ENCODE assay signal across 10 mouse cellular contexts in the genomic region with DNA sequence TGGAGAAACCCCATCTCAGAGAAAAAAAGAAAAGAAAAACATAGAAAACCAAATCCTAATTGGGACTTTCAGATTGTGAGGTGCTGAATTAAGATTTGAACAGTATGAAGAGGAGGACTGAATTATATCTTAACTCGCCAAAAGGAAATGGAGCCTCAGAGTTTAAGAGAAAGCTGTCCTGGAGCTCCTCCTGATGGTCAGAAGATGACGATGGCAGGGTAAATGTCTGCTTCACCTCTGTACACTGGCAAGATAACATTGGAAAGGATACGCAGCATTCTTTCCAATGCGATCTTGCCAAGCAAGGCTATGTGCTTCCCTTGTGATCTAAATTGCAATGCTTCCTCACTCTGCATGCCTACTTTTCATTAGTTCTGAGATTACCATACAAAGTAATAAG. TPM values are rescaled to one million over a fixed set of nuclear protein-coding genes. Genes with fewer than 3 reads are reported as not detected.
A peak's percentile ranks its signal among the peaks of the same experiment; 100 is the strongest.
DNase-seq lines count a peak whose midpoint lies in the region; ATAC-seq and TF ChIP-seq lines count a peak whose summit lies in the region.
"Had no signal": no experiment of that assay in that cellular context is flagged by ENCODE, and none has a peak within 500 bp of the region (broad histone marks: within the 10 kb centered on the region; RNA-seq: fewer than 3 reads in every experiment).

No protein-coding gene starts in this region.

- no peak overlapping the region for H3K27ac ChIP-seq in MEL (ENCODE audit: control insufficient read depth, low read depth, low read length)
- H3K27ac ChIP-seq in cortical plate, adult 2 months (ENCODE audit: insufficient read depth, low read length), result no peak overlapping the region
- no peak overlapping the region for H3K27ac ChIP-seq in forebrain, embryonic 10.5 days
- H3K27ac ChIP-seq in midbrain, embryonic 11.5 days (ENCODE audit: low read depth, low read length), result no peak overlapping the region

- ATAC-seq in megakaryocyte-erythroid progenitor cell, adult 5-6 weeks (replicated peaks; ENCODE audit: low FRiP score, low TSS enrichment, poor library complexity, severe bottlenecking), result peak; percentile 63
- ATAC-seq in midbrain, embryonic 11.5 days (ENCODE audit: low FRiP score), result no peak

- no peak for TF ChIP-seq POLR2A in MEL (IDR thresholded peaks at IDR 0.05; ENCODE audit: control insufficient read depth in 1 of 2, insufficient read depth in 1 of 2, low read depth in 1 of 2, low read length in 2 of 2, poor library complexity in 1 of 2)
- TF ChIP-seq POLR2A in cortical plate, adult 2 months (IDR thresholded peaks at IDR 0.05; ENCODE audit: extremely low read depth, insufficient read depth, low read length), result no peak

- no peaks in the 10 kb centered on the region for H3K4me1 ChIP-seq in MEL (ENCODE audit: control insufficient read depth in 1 of 2, insufficient read depth in 2 of 2, low read length in 2 of 2)
- no peaks in the 10 kb centered on the region for H3K4me1 ChIP-seq in cortical plate, adult 2 months (ENCODE audit: control insufficient read depth, insufficient read depth, low read length)
- H3K4me1 ChIP-seq in forebrain, embryonic 10.5 days, result no peaks in the 10 kb centered on the region
- H3K4me1 ChIP-seq in midbrain, embryonic 11.5 days (ENCODE audit: control insufficient read depth, insufficient read depth, low read length), result no peaks in the 10 kb centered on the region

- H3K4me2 ChIP-seq in midbrain, embryonic 11.5 days, result no peak overlapping the region

- no peaks in the 10 kb centered on the region for H3K27me3 ChIP-seq in MEL (ENCODE audit: control insufficient read depth in 1 of 2, insufficient read depth in 2 of 2, low read length in 2 of 2)
- H3K27me3 ChIP-seq in forebrain, embryonic 10.5 days (ENCODE audit: poor library complexity, severe bottlenecking), result no peaks in the 10 kb centered on the region
- no peaks in the 10 kb centered on the region for H3K27me3 ChIP-seq in midbrain, embryonic 11.5 days (ENCODE audit: control insufficient read depth, insufficient read depth, low read length)

- TF ChIP-seq CTCF in MEL (IDR thresholded peaks at IDR 0.05 in 2 of 3, conservative IDR thresholded peaks at IDR 0.05 in 1 of 3; ENCODE audit: control insufficient read depth in 1 of 3, insufficient read depth in 1 of 3, low read depth in 2 of 3, low read length in 3 of 3, poor library complexity in 1 of 3, severe bottlenecking in 1 of 3), result peak; percentile 42 to 66 (median 59)
- TF ChIP-seq CTCF in cortical plate, adult 2 months (IDR thresholded peaks at IDR 0.05; ENCODE audit: extremely low read depth, insufficient read depth, low read length), result peak; percentile 32; the same call in 1 of the 2 replicates

- 94% methylated on average over 4 of the region's 4 CpGs for WGBS in forebrain, embryonic 10.5 days
- WGBS in midbrain, embryonic 11.5 days, result 91% methylated on average over 4 of the region's 4 CpGs

- peak; percentile 9 to 12 for DNase-seq in left cerebral cortex, postnatal 14 days (ENCODE audit: low spot score in 2 of 2)
- DNase-seq in left cerebral cortex, adult 8-10 months (ENCODE audit: low spot score in 2 of 2), result no peak
- DNase-seq in MEL (ENCODE audit: low read depth, low spot score), result peak; percentile 69
- DNase-seq in forebrain, embryonic 10.5 days (ENCODE audit: extremely low spot score, low spot score), result no peak
- no peak for DNase-seq in midbrain, embryonic 11.5 days (ENCODE audit: low spot score, missing footprints)
- no peak for DNase-seq in embryo, embryonic 9.5 days (ENCODE audit: extremely low spot score)
- DNase-seq: gastrocnemius, postnatal 25 days had no signal

- H3K36me3 ChIP-seq in MEL (ENCODE audit: control insufficient read depth in 1 of 2, insufficient read depth in 2 of 2, low read length in 2 of 2), result no peaks in the 10 kb centered on the region
- no peaks in the 10 kb centered on the region for H3K36me3 ChIP-seq in forebrain, embryonic 10.5 days (replicated peaks)
- no peaks in the 10 kb centered on the region for H3K36me3 ChIP-seq in midbrain, embryonic 11.5 days (ENCODE audit: control insufficient read depth, insufficient read depth, low read length)

- intact Hi-C loops in left cerebral cortex, postnatal 14 days (cut with DNase I), result no loop called here

- H3K9ac ChIP-seq in MEL (ENCODE audit: control insufficient read depth, low read depth, low read length, poor library complexity, severe bottlenecking), result no peak overlapping the region
- H3K9ac ChIP-seq in midbrain, embryonic 11.5 days (ENCODE audit: low read length), result no peak overlapping the region

- H3K4me3 ChIP-seq in MEL (ENCODE audit: control insufficient read depth in 1 of 2, insufficient read depth in 1 of 2, low read depth in 2 of 2, low read length in 2 of 2), result no peak overlapping the region
- no peak overlapping the region for H3K4me3 ChIP-seq in cortical plate, adult 2 months (ENCODE audit: insufficient read depth, low read length)
- no peak overlapping the region for H3K4me3 ChIP-seq in forebrain, embryonic 10.5 days
- H3K4me3 ChIP-seq in midbrain, embryonic 11.5 days (ENCODE audit: low read depth, low read length), result no peak overlapping the region

- no peaks in the 10 kb centered on the region for H3K9me3 ChIP-seq in MEL (replicated peaks; ENCODE audit: insufficient read depth, low read length)
- peaks cover 7% of the 10 kb centered on the region for H3K9me3 ChIP-seq in forebrain, embryonic 10.5 days
- H3K9me3 ChIP-seq in midbrain, embryonic 11.5 days (ENCODE audit: control insufficient read depth, low read length), result no peaks in the 10 kb centered on the region

- H3K79me2 ChIP-seq in MEL (ENCODE audit: control insufficient read depth, insufficient read depth, low read length, poor library complexity), result no peaks in the 10 kb centered on the region

- peak; percentile 75 for TF ChIP-seq RAD21 in MEL (IDR thresholded peaks at IDR 0.05; ENCODE audit: low read depth, low read length)

- no peak for TF ChIP-seq EP300 in MEL (IDR thresholded peaks at IDR 0.05; ENCODE audit: low read depth in 1 of 2, low read length in 2 of 2)

TF ChIP-seq in MEL, 35 proteins besides CTCF, POLR2A, EP300 and RAD21:
- TF ChIP-seq POLR2AphosphoS5 (IDR thresholded peaks at IDR 0.05; ENCODE audit: borderline replicate concordance, low read depth, low read length) (no peak), GATA1 (IDR thresholded peaks at IDR 0.05; ENCODE audit: low read depth, low read length) (0 out of 2 replicates have a peak, but pooled peaks have one; percentile 10), SMC3 (IDR thresholded peaks at IDR 0.05; ENCODE audit: low read depth, low read length) (peak; percentile 69), JUND (IDR thresholded peaks at IDR 0.05; ENCODE audit: low read depth, low read length) (no peak), BHLHE40 (IDR thresholded peaks at IDR 0.05; ENCODE audit: borderline replicate concordance, low read depth, low read length) (no peak), ZC3H11A (IDR thresholded peaks at IDR 0.05; ENCODE audit: low read depth, low read length) (peak; percentile 50)

RNA-seq across cellular contexts. Expression of gene 4930558C23Rik, which starts 8.3 kb away (rescaled TPM):
- total RNA-seq in left cerebral cortex, postnatal 14 days (2021), result not detected
- total RNA-seq in left cerebral cortex, adult 8-10 months (2022), result not detected
- total RNA-seq in MEL (2012; rRNA removed), result not detected in 2 replicates
- polyA plus RNA-seq in MEL (2012; ENCODE audit: insufficient read depth in 1 of 2, insufficient read length in 2 of 2, low read depth in 1 of 2, low replicate concordance in 2 of 2, missing spikeins in 1 of 2), result not detected
- not detected in 2 replicates for polyA plus RNA-seq in cortical plate, adult 2 months (2012; rRNA removed)
- total RNA-seq in megakaryocyte-erythroid progenitor cell, adult 5-6 weeks (2014; fragmentation: Nextera tagmentation), result not detected in 2 replicates
- not detected in 2 replicates for total RNA-seq in megakaryocyte-erythroid progenitor cell, adult 5-6 weeks (2017)
- polyA plus RNA-seq in forebrain, embryonic 10.5 days (2016; fragmentation: Nextera tagmentation; extraction: Ambion mirVana), result not detected in 2 replicates
- polyA plus RNA-seq in midbrain, embryonic 11.5 days (2014; fragmentation: Nextera tagmentation; extraction: Ambion mirVana), result not detected in 2 replicates
- total RNA-seq: gastrocnemius, postnatal 25 days; layer of hippocampus, postnatal 10 days had no signal

RNA-seq across cellular contexts. Expression of gene Setdb1, which starts 37.4 kb away (rescaled TPM):
- 10 to 100 TPM; 38.1 to 41.5 TPM for total RNA-seq in left cerebral cortex, postnatal 14 days (2021)
- 10 to 100 TPM; 31.6 to 36.9 (median 34.8) TPM for total RNA-seq in left cerebral cortex, adult 8-10 months (2022)
- total RNA-seq in MEL (2012; rRNA removed), result 91.0 and 101 TPM in 2 replicates
- 100 to 1,000 TPM in 1 of 2 experiments, not detected in 1; 116 TPM for polyA plus RNA-seq in MEL (2012; ENCODE audit: insufficient read depth in 1 of 2, insufficient read length in 2 of 2, low read depth in 1 of 2, low replicate concordance in 2 of 2, missing spikeins in 1 of 2)
- polyA plus RNA-seq in cortical plate, adult 2 months (2012; rRNA removed), result 34.6 and 37.5 TPM in 2 replicates
- 58.7 and 67.9 TPM in 2 replicates for total RNA-seq in megakaryocyte-erythroid progenitor cell, adult 5-6 weeks (2014; fragmentation: Nextera tagmentation)
- total RNA-seq in megakaryocyte-erythroid progenitor cell, adult 5-6 weeks (2017), result 44.1 and 46.5 TPM in 2 replicates
- polyA plus RNA-seq in forebrain, embryonic 10.5 days (2016; fragmentation: Nextera tagmentation; extraction: Ambion mirVana), result 59.1 and 64.2 TPM in 2 replicates
- polyA plus RNA-seq in midbrain, embryonic 11.5 days (2014; fragmentation: Nextera tagmentation; extraction: Ambion mirVana), result 60.9 and 69.3 TPM in 2 replicates

RNA-seq across cellular contexts. Expression of gene Arnt, which starts 39.8 kb away (rescaled TPM):
- 10 to 100 TPM; 32.2 to 36.2 TPM for total RNA-seq in left cerebral cortex, postnatal 14 days (2021)
- total RNA-seq in left cerebral cortex, adult 8-10 months (2022), result 10 to 100 TPM; 30.4 to 37.0 (median 34.0) TPM
- total RNA-seq in MEL (2012; rRNA removed), result 16.4 and 22.2 TPM in 2 replicates
- 10 to 100 TPM; 62.4 to 90.7 TPM for polyA plus RNA-seq in MEL (2012; ENCODE audit: insufficient read depth in 1 of 2, insufficient read length in 2 of 2, low read depth in 1 of 2, low replicate concordance in 2 of 2, missing spikeins in 1 of 2)
- polyA plus RNA-seq in cortical plate, adult 2 months (2012; rRNA removed), result 42.3 and 47.6 TPM in 2 replicates
- 40.1 and 44.7 TPM in 2 replicates for total RNA-seq in megakaryocyte-erythroid progenitor cell, adult 5-6 weeks (2014; fragmentation: Nextera tagmentation)
- 15.3 and 30.4 TPM in 2 replicates for total RNA-seq in megakaryocyte-erythroid progenitor cell, adult 5-6 weeks (2017)
- polyA plus RNA-seq in forebrain, embryonic 10.5 days (2016; fragmentation: Nextera tagmentation; extraction: Ambion mirVana), result 29.7 and 33.3 TPM in 2 replicates
- polyA plus RNA-seq in midbrain, embryonic 11.5 days (2014; fragmentation: Nextera tagmentation; extraction: Ambion mirVana), result 26.2 and 27.0 TPM in 2 replicates

Comparison
In these comparisons a context has a peak if more than half of its experiments do, and no peak if none do; other contexts are left out.
1. DNase-seq: peak in left cerebral cortex, postnatal 14 days (2 of 2) and MEL (single experiment); none in left cerebral cortex, adult 8-10 months (0 of 2), forebrain, embryonic 10.5 days (single experiment), midbrain, embryonic 11.5 days (single experiment) and embryo, embryonic 9.5 days (single experiment).